Mouse (Mus musculus): ENCODE results near the gene Ptprn2.

The Ptprn2 gene

GRCm38 (mm10) chr12:117047384-117048251 is 562.1 kb downstream of the Ptprn2 start:
- in situ Hi-C loops (cut with MseI, MboI), result loop anchor here in 1 of 2 experiments (10.0 kb wide), 1 partner anchor 287 kb away; no protein-coding TSS in a partner anchor

- in situ Hi-C loops (cut with MseI, MboI), result loop anchor here in 1 of 2 experiments (10.0 kb wide), 1 partner anchor 285 kb away; no protein-coding TSS in a partner anchor
Observed at GRCm38 (mm10) chr12:117049829-117050228, 564.3 kb downstream of the Ptprn2 start.

- in situ Hi-C loops (cut with MseI, MboI), result no loop called here
Observed at GRCm38 (mm10) chr12:117053223-117053850, 567.8 kb downstream of the Ptprn2 start.

GRCm38 (mm10) chr12:117053851-117054769 is 568.6 kb downstream of the Ptprn2 start:
- in situ Hi-C loops (cut with MseI, MboI), result no loop called here

GRCm38 (mm10) chr12:117054925-117055570 is 569.5 kb downstream of the Ptprn2 start:
- in situ Hi-C loops (cut with MseI, MboI), result no loop called here

GRCm38 (mm10) chr12:117058184-117058958 is 572.9 kb downstream of the Ptprn2 start:
- in situ Hi-C loops (cut with MseI, MboI), result no loop called here

- in situ Hi-C loops (cut with MseI, MboI), result no loop called here
Observed at GRCm38 (mm10) chr12:117058975-117059374, 573.5 kb downstream of the Ptprn2 start.

- in situ Hi-C loops (cut with MseI, MboI), result no loop called here
Observed at GRCm38 (mm10) chr12:117077664-117078063, 592.1 kb downstream of the Ptprn2 start.

GRCm38 (mm10) chr12:117078945-117079344 is 593.4 kb downstream of the Ptprn2 start:
- in situ Hi-C loops (cut with MseI, MboI), result no loop called here

- in situ Hi-C loops (cut with MseI, MboI), result no loop called here
Observed at GRCm38 (mm10) chr12:117079724-117080123, 594.2 kb downstream of the Ptprn2 start.

GRCm38 (mm10) chr12:117083856-117084701 is 598.6 kb downstream of the Ptprn2 start:
- in situ Hi-C loops (cut with MseI, MboI), result no loop called here

- in situ Hi-C loops (cut with MseI, MboI), result no loop called here
Observed at GRCm38 (mm10) chr12:117084702-117085409, 599.3 kb downstream of the Ptprn2 start.

GRCm38 (mm10) chr12:117085661-117086335 is 600.3 kb downstream of the Ptprn2 start:
- in situ Hi-C loops (cut with MseI, MboI), result no loop called here

- in situ Hi-C loops (cut with MseI, MboI), result no loop called here
Observed at GRCm38 (mm10) chr12:117092345-117093107, 607.0 kb downstream of the Ptprn2 start.

- in situ Hi-C loops (cut with MseI, MboI), result no loop called here
Observed at GRCm38 (mm10) chr12:117095941-117096340, 610.4 kb downstream of the Ptprn2 start.

GRCm38 (mm10) chr12:117098295-117098694 is 612.8 kb downstream of the Ptprn2 start:
- in situ Hi-C loops (cut with MseI, MboI), result no loop called here

- in situ Hi-C loops (cut with MseI, MboI), result no loop called here
Observed at GRCm38 (mm10) chr12:117106696-117107095, 621.2 kb downstream of the Ptprn2 start.
